Mouse (Mus musculus) gastrocnemius, adult 2 months (tissue): ENCODE measurements around the gene BC017158. TPM values are rescaled to one million over a fixed set of nuclear protein-coding genes. Genes with fewer than 3 reads are reported as not detected.
A peak's percentile ranks its signal among the peaks of the same experiment; 100 is the strongest.

ENCODE experiments used
- DNase-seq: peaks from one replicate; pipeline ENCODE4 v3.0.0; 2022
- H3K27ac ChIP-seq: fragments of 200-600 bp; 2 replicates; pipeline ENCODE4 v1.8.1; 2022; ENCODE audit warnings: mild to moderate bottlenecking
- H3K4me3 ChIP-seq: fragments of 200-600 bp; 2 replicates; pipeline ENCODE4 v1.8.1; 2022; ENCODE audit warnings: mild to moderate bottlenecking, moderate library complexity
- CTCF ChIP-seq: fragments of 200-600 bp; IDR thresholded peaks from 2 replicates; pipeline ENCODE4 v1.8.1; 2022; ENCODE audit warnings: antibody characterized with exemption, mild to moderate bottlenecking, moderate library complexity
- intact Hi-C: fragments of 180-260 bp; cut with DNase I; formaldehyde crosslinking; loops from one replicate; pipeline ENCODE4 v1.15.1; 2025
- total RNA-seq, 2 experiments: library from RNA; stranded (reverse); gene quantifications; 2 replicates each; pipeline ENCODE4 v1.2.3; 2021

The BC017158 gene
- total RNA-seq, 2 experiments from 2014 or later: 2.3 to 3.7 TPM

GRCm38 (mm10) chr7:128247443-128247842, 50.5 kb downstream of the BC017158 start:
- intact Hi-C loops: loop anchor here (1.0 to 10.0 kb wide), 4 partner anchors 50 to 460 kb away; partner anchors contain the start of gene BC017158
- peak overlapping the region; percentile 89 for H3K27ac ChIP-seq
- peak; percentile 79 for TF ChIP-seq CTCF
- DNase-seq: peak; percentile 90
- H3K4me3 ChIP-seq: peak overlapping the region; percentile 77

GRCm38 (mm10) chr7:128246496-128247391, 51.2 kb downstream of the BC017158 start, which contains the start of gene Tgfb1i1:
Gene Tgfb1i1 (plus strand): TSS chr7:128246812.
- TF ChIP-seq CTCF: no peak
- peak within 1 kb of the TSS; percentile 77 for H3K4me3 ChIP-seq
- intact Hi-C loops: loop anchor here (1.0 to 10.0 kb wide), 4 partner anchors 51 to 461 kb away; partner anchors contain the start of gene BC017158
- peak; percentile 79 for DNase-seq
- H3K27ac ChIP-seq: peak within 1 kb of the TSS; percentile 89

GRCm38 (mm10) chr7:128245547-128245946, 52.4 kb downstream of the BC017158 start:
- intact Hi-C loops: loop anchor here (5.0 to 10.0 kb wide), 3 partner anchors 52 to 462 kb away; partner anchors contain the start of gene BC017158
- no peak for TF ChIP-seq CTCF
- no peak for DNase-seq
- Histone ChIP-seq H3K4me3 (no peak overlapping the region), H3K27ac (peak overlapping the region; percentile 89)

GRCm38 (mm10) chr7:128244410-128245025, 53.5 kb downstream of the BC017158 start:
- H3K4me3 ChIP-seq: no peak overlapping the region
- TF ChIP-seq CTCF: no peak
- peak overlapping the region; percentile 35; the same call in 1 of the 2 replicates for H3K27ac ChIP-seq
- DNase-seq: no peak
- intact Hi-C loops: loop anchor here (5.0 to 10.0 kb wide), 3 partner anchors 53 to 463 kb away; partner anchors contain the start of gene BC017158

GRCm38 (mm10) chr7:128243921-128244320, 54.0 kb downstream of the BC017158 start:
- intact Hi-C loops: loop anchor here (10.0 kb wide), 1 partner anchor 381 kb away; no protein-coding TSS in a partner anchor
- no peak for TF ChIP-seq CTCF
- no peak for DNase-seq
- no peak overlapping the region for H3K4me3 ChIP-seq
- no peak overlapping the region for H3K27ac ChIP-seq

- Histone ChIP-seq H3K27ac (no peak overlapping the region), H3K4me3 (no peak overlapping the region)
- TF ChIP-seq CTCF: no peak
- intact Hi-C loops: loop anchor here (10.0 kb wide), 1 partner anchor 382 kb away; no protein-coding TSS in a partner anchor
- DNase-seq: no peak
Observed at GRCm38 (mm10) chr7:128242331-128242730, 55.6 kb downstream of the BC017158 start.

- H3K4me3 ChIP-seq: no peak overlapping the region
- no peak overlapping the region for H3K27ac ChIP-seq
- intact Hi-C loops: loop anchor here (10.0 kb wide), 1 partner anchor 385 kb away; no protein-coding TSS in a partner anchor
- no peak for TF ChIP-seq CTCF
- peak; percentile 52 for DNase-seq
Observed at GRCm38 (mm10) chr7:128240131-128240784, 57.7 kb downstream of the BC017158 start.

- Histone ChIP-seq H3K4me3 (peak overlapping the region; percentile 94), H3K27ac (peak overlapping the region; percentile 100)
- TF ChIP-seq CTCF: peak; percentile 50
- intact Hi-C loops: loop anchor here (5.0 kb wide), 1 partner anchor 223 kb away; the partner anchor contains the start of gene Tial1
- no peak for DNase-seq
Observed at GRCm38 (mm10) chr7:128238991-128239390, 59.0 kb downstream of the BC017158 start.

- intact Hi-C loops: loop anchor here (5.0 kb wide), 1 partner anchor 224 kb away; the partner anchor contains the start of gene Tial1
- Histone ChIP-seq H3K4me3 (peak within 1 kb of the TSS; percentile 94), H3K27ac (peak within 1 kb of the TSS; percentile 100)
- peak; percentile 100 for DNase-seq
- peak; percentile 36; the same call in 1 of the 2 replicates for TF ChIP-seq CTCF
Observed at GRCm38 (mm10) chr7:128237927-128238778, 59.8 kb downstream of the BC017158 start, which contains the start of gene 9130023H24Rik. Gene 9130023H24Rik (minus strand): TSS chr7:128238031.

- no peak for DNase-seq
- peak overlapping the region; percentile 94 for H3K4me3 ChIP-seq
- peak overlapping the region; percentile 100 for H3K27ac ChIP-seq
- TF ChIP-seq CTCF: no peak
- intact Hi-C loops: loop anchor here (5.0 kb wide), 1 partner anchor 225 kb away; the partner anchor contains the start of gene Tial1
Observed at GRCm38 (mm10) chr7:128237593-128237926, 60.4 kb downstream of the BC017158 start.
